Mouse (Mus musculus): ENCODE measurements around the gene Calu. TPM values are rescaled to one million over a fixed set of nuclear protein-coding genes. Genes with fewer than 3 reads are reported as not detected.

Calu gene
- 228 and 237 TPM in 2 replicates for polyA plus RNA-seq (2016; fragmentation: Nextera tagmentation; extraction: Ambion mirVana)

DNA sequence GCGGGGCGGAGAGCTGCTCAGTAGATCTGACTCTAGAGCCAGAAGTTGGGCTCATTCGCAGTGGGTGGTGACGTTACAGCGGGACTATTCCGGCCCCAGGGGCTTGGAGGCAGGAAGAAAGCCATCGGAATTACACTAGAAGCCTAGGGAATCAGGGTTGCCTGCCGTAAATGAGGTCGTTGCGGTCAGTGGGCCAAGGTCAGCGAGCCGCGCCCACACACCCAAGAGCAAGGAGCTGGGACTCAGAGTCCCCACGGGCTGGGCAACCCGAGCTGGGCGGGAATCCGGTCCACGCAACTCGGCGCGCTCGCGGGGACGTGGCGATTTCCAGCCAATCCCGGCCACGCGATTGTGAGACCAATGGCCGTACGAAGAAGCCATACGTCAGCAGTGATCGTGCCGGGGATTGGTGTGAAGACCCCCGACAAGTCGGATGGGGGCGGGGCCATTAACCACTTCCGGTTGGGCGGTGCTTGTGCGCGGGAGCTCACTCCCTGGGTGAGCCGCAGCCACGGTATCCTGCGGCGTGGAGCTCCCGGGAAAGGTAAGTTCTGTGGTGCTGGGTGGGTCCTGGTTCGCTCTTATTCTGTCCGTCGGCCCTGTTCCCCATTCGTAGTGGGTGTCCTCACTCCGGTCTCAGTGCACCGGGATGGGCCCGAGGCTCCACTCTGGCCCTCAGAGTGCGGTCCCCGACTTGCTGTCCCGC, at the start of gene Calu:
Calu (plus strand) TSS at position 405 of the 706 bp plus-strand sequence.
- DNase-seq (ENCODE audit: low spot score) = peak; percentile 100
- H3K27me3 ChIP-seq (replicated peaks; ENCODE audit: low read depth, poor library complexity, severe bottlenecking) = no peaks in the 10 kb centered on the region
- peaks cover 20% of the 10 kb centered on the region for H3K4me1 ChIP-seq
- peaks cover 7% of the 10 kb centered on the region; the same call in 1 of the 2 replicates for H3K36me3 ChIP-seq (replicated peaks)
- WGBS = under 1% methylated on average over 55 of the region's 55 CpGs
- no peaks in the 10 kb centered on the region for H3K9me3 ChIP-seq
- H3K4me3 ChIP-seq = peak within 1 kb of the TSS; percentile 71
- peak within 1 kb of the TSS; percentile 94 for H3K27ac ChIP-seq (replicated peaks)

DNA sequence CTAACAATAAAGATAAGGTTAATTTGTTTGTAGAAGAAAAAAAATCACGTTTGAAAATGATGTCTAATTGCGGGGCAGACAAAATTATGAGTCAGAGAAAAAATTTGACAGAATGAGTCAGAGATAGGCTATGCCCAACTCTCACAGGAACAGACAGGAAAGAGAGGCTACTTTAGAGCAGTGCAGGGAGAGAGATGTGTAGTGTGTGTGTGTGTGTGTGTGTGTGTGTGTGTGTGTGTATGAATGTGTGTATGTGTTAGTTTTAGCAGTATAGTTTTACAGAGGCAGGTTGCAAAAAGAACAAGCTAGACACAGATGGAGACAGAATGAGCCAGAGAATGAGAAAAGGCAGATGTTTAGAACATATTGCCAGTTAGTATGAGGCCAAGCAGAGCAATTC, 48.8 kb upstream of the Calu start:
- no peak for DNase-seq (ENCODE audit: low spot score)
- peaks cover 3% of the 10 kb centered on the region; the same call in 1 of the 2 replicates for H3K9me3 ChIP-seq
- 74% methylated on average over 2 of the region's 2 CpGs for WGBS
- H3K27me3 ChIP-seq (replicated peaks; ENCODE audit: low read depth, poor library complexity, severe bottlenecking) = no peaks in the 10 kb centered on the region
- H3K4me1 ChIP-seq = peaks cover 12% of the 10 kb centered on the region; the same call in 1 of the 2 replicates
- H3K36me3 ChIP-seq (replicated peaks) = no peaks in the 10 kb centered on the region
- H3K4me3 ChIP-seq = no peak overlapping the region
- no peak overlapping the region for H3K27ac ChIP-seq (replicated peaks)

DNA sequence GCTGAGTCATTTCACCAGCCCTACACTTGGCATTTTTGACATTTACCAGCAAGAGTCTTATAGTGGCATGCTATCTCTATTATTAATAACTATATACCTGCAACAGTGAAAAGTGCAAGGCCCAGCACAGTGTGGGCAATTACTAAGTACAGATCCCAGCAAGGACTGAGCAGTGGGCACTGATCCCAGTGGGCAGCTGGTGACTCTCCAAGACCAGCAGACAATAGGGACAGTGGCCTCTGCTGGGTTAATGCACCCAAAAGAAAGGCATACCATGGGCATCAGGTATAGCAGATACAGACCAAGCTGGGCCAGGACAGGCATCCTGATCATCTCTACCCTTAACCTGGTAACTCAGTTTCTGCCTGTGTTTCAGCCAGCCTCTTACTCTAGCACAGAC, 44.6 kb upstream of the Calu start:
- Histone ChIP-seq H3K9me3 (peaks cover 7% of the 10 kb centered on the region; the same call in 1 of the 2 replicates), H3K27ac (replicated peaks) (no peak overlapping the region)
- no peak for DNase-seq (ENCODE audit: low spot score)

GRCm38 (mm10) chr6:29303726-29304125, 44.1 kb upstream of the Calu start:
- Histone ChIP-seq H3K4me1 (peaks cover 9% of the 10 kb centered on the region; the same call in 1 of the 2 replicates), H3K4me3 (no peak overlapping the region), H3K36me3 (replicated peaks) (no peaks in the 10 kb centered on the region), H3K27me3 (replicated peaks; ENCODE audit: low read depth, poor library complexity, severe bottlenecking) (no peaks in the 10 kb centered on the region), H3K9me3 (peaks cover 7% of the 10 kb centered on the region; the same call in 1 of the 2 replicates), H3K27ac (replicated peaks) (no peak overlapping the region)
- DNase-seq (ENCODE audit: low spot score) = no peak
- 51% methylated on average over 5 of the region's 5 CpGs for WGBS

More for the DNA sequence above, 44.6 kb upstream of the Calu start:
- peaks cover 9% of the 10 kb centered on the region; the same call in 1 of the 2 replicates for H3K4me1 ChIP-seq
- no peaks in the 10 kb centered on the region for H3K36me3 ChIP-seq (replicated peaks)
- H3K4me3 ChIP-seq = no peak overlapping the region
- no peaks in the 10 kb centered on the region for H3K27me3 ChIP-seq (replicated peaks; ENCODE audit: low read depth, poor library complexity, severe bottlenecking)

DNA sequence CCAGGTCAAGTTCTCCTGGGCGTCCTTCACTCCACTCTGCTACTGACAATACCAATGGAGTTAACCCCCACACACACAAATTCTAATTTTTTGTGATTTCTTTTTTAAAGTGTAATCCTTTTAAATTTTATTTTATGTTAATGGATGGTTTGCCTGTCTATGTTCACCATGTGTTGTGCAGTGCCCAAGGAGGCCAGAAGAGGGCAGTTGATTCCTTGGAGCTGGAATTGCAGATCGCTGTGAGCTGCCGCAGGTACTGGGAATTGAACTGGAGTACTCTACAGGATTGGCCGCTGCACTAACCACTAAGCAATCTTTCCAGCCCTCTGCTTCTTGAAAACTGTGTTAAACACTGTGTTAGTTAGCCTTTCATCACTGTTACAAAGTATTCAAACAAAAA, 42.4 kb upstream of the Calu start:
- H3K36me3 ChIP-seq (replicated peaks) = no peaks in the 10 kb centered on the region
- 0 out of 2 replicates have a peak, but pooled peaks cover 4% of the 10 kb centered on the region for H3K9me3 ChIP-seq
- H3K27me3 ChIP-seq (replicated peaks; ENCODE audit: low read depth, poor library complexity, severe bottlenecking) = no peaks in the 10 kb centered on the region
- H3K4me3 ChIP-seq = no peak overlapping the region
- H3K4me1 ChIP-seq = peaks cover 9% of the 10 kb centered on the region; the same call in 1 of the 2 replicates
- WGBS = 87% methylated on average over 4 of the region's 4 CpGs
- no peak for DNase-seq (ENCODE audit: low spot score)
- no peak overlapping the region for H3K27ac ChIP-seq (replicated peaks)

GRCm38 (mm10) chr6:29308846-29309605, 38.8 kb upstream of the Calu start:
- WGBS = 88% methylated on average over 16 of the region's 16 CpGs

GRCm38 (mm10) chr6:29313690-29314202, 34.1 kb upstream of the Calu start:
- Histone ChIP-seq H3K4me1 (peaks cover 3% of the 10 kb centered on the region; the same call in 1 of the 2 replicates), H3K27me3 (replicated peaks; ENCODE audit: low read depth, poor library complexity, severe bottlenecking) (no peaks in the 10 kb centered on the region), H3K4me3 (no peak overlapping the region), H3K27ac (replicated peaks) (no peak overlapping the region), H3K36me3 (replicated peaks) (no peaks in the 10 kb centered on the region), H3K9me3 (no peaks in the 10 kb centered on the region)
- no peak for DNase-seq (ENCODE audit: low spot score)
- WGBS = 60% methylated on average over 14 of the region's 14 CpGs

More at GRCm38 (mm10) chr6:29308846-29309605, 38.8 kb upstream of the Calu start:
- Histone ChIP-seq H3K36me3 (replicated peaks) (no peaks in the 10 kb centered on the region), H3K4me3 (no peak overlapping the region), H3K27me3 (replicated peaks; ENCODE audit: low read depth, poor library complexity, severe bottlenecking) (no peaks in the 10 kb centered on the region), H3K27ac (replicated peaks) (no peak overlapping the region), H3K4me1 (no peaks in the 10 kb centered on the region), H3K9me3 (0 out of 2 replicates have a peak, but pooled peaks cover 4% of the 10 kb centered on the region)
- DNase-seq (ENCODE audit: low spot score) = no peak

DNA sequence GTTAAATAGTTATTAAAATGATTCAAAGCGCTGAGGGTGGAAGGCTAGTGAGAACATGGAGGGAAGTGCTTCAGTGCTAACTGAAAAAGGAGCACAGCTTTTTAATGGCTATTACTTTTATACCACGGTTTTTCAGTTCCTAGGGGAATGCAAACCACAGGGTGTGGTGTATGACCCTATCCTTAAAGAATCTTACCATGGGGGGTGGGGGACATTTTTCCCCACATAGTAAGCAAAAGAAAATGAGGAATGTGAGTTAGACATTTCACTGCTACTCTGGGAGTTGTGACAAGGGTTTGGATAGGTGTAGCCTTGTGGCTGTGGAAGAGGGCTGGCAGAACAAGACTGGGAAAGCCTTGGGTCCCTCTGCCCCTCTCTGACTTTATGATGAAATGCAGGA, 30.6 kb upstream of the Calu start:
- H3K9me3 ChIP-seq = no peaks in the 10 kb centered on the region
- WGBS = 86% methylated on average over 2 of the region's 2 CpGs
- no peak overlapping the region for H3K4me3 ChIP-seq
- no peak overlapping the region for H3K27ac ChIP-seq (replicated peaks)
- peaks cover 6% of the 10 kb centered on the region; the same call in 1 of the 2 replicates for H3K4me1 ChIP-seq
- H3K36me3 ChIP-seq (replicated peaks) = no peaks in the 10 kb centered on the region
- DNase-seq (ENCODE audit: low spot score) = no peak
- H3K27me3 ChIP-seq (replicated peaks; ENCODE audit: low read depth, poor library complexity, severe bottlenecking) = no peaks in the 10 kb centered on the region

DNA sequence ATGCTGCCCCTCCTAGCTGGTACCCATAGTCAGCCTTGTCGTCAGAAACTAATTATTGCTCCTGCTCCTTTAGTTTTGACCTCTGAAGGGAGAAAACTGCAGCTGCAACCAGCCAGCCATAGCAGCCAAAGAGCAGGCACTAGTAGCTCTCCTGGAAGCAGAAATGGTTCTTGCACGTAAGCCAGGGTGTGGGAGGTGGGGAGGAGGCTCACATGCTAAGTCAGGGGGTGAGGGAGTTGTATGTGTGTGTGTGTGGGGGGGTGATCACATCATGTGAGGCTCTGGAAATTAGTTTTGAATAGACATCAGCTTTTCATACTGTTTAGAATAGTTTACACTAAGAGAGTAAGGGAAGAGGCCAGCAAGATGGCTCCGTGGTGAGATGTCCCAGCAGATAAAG, 29.9 kb upstream of the Calu start:
- Histone ChIP-seq H3K36me3 (replicated peaks) (no peaks in the 10 kb centered on the region), H3K27me3 (replicated peaks; ENCODE audit: low read depth, poor library complexity, severe bottlenecking) (no peaks in the 10 kb centered on the region), H3K4me3 (no peak overlapping the region), H3K9me3 (no peaks in the 10 kb centered on the region), H3K4me1 (peaks cover 6% of the 10 kb centered on the region; the same call in 1 of the 2 replicates), H3K27ac (replicated peaks) (no peak overlapping the region)
- DNase-seq (ENCODE audit: low spot score) = no peak
- 73% methylated on average over 3 of the region's 3 CpGs for WGBS

DNA sequence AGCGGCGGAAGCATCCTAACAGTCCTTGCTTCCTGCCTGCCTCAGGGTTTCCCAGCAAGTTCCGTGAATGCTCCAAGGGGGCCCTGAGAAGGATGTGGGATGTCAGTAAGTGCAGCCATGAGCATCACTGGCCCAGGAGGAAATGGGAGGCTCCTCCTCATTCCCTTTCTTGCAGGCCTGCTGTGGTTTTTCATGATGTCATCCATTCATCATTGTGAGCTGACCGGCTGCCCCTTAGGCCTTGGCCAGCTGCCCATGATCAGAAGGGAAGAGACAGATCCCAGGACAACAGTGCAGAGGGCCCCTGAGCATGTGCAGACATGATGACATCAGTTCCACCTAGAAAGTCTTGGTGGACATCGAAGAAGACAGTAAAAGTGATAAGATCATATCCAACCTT, 29.0 kb upstream of the Calu start, which contains the start of gene Fam71f1:
Fam71f1 (plus strand) TSS at position 262 of the 400 bp plus-strand sequence.
- Histone ChIP-seq H3K4me1 (peaks cover 6% of the 10 kb centered on the region; the same call in 1 of the 2 replicates), H3K4me3 (no peak within 1 kb of the TSS), H3K9me3 (no peaks in the 10 kb centered on the region), H3K27me3 (replicated peaks; ENCODE audit: low read depth, poor library complexity, severe bottlenecking) (no peaks in the 10 kb centered on the region), H3K36me3 (replicated peaks) (no peaks in the 10 kb centered on the region), H3K27ac (replicated peaks) (no peak within 1 kb of the TSS)
- DNase-seq (ENCODE audit: low spot score) = peak; percentile 18
- 55% methylated on average over 5 of the region's 5 CpGs for WGBS

DNA sequence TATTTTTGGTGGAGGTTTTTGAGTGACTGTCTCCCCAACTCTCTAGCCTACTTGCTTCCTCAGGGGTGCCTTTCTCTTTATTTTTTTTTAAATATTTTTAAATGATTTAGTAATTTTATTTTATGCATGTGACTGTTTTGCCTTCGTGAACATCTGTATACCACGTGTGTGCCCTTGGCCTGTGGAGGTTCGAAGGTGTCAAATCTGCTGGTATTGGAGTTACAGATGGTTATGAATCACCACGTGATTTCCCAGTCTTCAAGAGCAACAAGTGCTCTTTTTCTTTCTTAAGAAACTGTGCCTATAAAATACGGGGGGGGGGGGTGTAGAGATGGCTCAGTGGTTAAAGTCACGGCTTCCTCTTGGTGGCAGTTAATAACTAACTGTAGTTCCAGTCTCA, 26.3 kb upstream of the Calu start:
- Histone ChIP-seq H3K27me3 (replicated peaks; ENCODE audit: low read depth, poor library complexity, severe bottlenecking) (no peaks in the 10 kb centered on the region), H3K9me3 (no peaks in the 10 kb centered on the region), H3K27ac (replicated peaks) (no peak overlapping the region), H3K4me3 (no peak overlapping the region), H3K4me1 (peaks cover 6% of the 10 kb centered on the region; the same call in 1 of the 2 replicates), H3K36me3 (replicated peaks) (no peaks in the 10 kb centered on the region)
- 82% methylated on average over 6 of the region's 6 CpGs for WGBS
- DNase-seq (ENCODE audit: low spot score) = no peak

DNA sequence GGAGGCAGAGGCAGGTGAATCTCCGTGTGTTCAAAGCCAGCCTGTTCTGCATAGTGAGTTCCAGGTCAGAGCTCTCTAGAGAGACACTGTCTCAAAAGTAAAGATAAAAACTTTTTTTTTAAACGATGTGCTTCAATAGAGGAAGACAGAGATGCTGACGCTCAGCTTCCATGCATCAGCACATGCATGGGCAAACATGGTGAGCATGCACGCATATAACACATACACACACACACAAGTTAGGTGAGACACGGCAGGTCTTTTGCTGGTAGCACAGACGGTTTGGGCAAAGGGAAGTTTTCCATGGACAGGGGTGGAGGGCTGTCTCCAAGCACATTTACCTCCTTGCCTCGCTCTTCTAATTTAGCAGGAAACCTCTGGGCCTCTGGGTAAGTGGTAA, 25.7 kb upstream of the Calu start:
- Histone ChIP-seq H3K36me3 (replicated peaks) (no peaks in the 10 kb centered on the region), H3K27me3 (replicated peaks; ENCODE audit: low read depth, poor library complexity, severe bottlenecking) (no peaks in the 10 kb centered on the region), H3K4me1 (peaks cover 6% of the 10 kb centered on the region; the same call in 1 of the 2 replicates), H3K4me3 (no peak overlapping the region), H3K9me3 (no peaks in the 10 kb centered on the region), H3K27ac (replicated peaks) (no peak overlapping the region)
- 89% methylated on average over 7 of the region's 7 CpGs for WGBS
- no peak for DNase-seq (ENCODE audit: low spot score)
